Mouse (Mus musculus): Measurements from ENCODE around the gene Rpl3.

Rpl3 gene

DNA sequence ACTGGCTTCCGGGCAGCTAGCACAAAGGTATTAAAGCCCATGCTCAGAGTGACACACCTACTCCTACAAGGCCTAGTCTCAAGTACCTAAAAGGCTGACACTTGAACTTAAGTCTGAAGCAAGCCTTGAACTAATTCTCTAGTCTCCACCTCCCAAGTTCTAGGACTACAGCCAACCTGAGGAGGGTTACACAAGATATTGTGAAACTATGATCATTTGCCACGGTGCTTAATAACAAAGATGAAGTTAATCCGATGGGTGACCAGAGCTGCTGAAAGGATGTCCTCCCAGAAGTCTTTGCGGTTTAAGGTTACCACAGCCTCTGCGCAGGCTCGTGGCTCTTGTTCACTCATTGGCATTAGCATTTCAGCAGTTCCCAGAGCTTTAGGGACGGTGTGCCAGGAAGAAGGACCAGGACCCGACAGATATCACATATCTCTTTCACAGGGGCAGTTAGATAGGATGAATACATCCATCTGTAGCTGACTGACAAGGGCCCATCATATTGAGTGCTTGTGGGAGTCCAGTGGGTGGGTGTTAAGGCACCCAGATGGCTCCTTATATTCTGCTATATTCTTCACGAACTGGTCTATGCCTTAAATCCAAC is 4.2 kb downstream of the Rpl3 start:
- DNase-seq (ENCODE audit: low spot score in 2 of 2): no peak

DNA sequence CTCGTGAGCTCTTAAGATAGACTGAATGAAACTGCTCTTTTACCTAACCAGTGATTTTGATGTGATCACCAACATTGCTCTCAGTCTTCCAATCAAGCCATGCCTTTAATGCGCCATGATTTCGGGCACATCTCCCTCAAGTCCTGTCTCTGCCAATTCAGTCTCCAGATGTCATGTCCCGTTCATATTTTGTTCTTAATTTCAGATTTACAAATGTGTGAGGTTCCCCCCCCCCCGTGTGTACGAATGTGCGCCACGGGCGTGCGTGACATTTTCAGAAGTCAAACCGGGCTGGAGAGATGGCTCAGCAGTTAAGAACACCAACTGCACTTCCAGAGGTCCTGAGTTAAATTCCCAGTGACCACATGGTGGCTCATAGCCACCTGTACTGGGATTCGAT is 7.9 kb downstream of the Rpl3 start:
- no peak for DNase-seq (ENCODE audit: low spot score in 2 of 2)

- DNase-seq (ENCODE audit: low spot score in 2 of 2): peak; percentile 97 to 98
Observed at GRCm38 (mm10) chr15:80083276-80083731, 8.4 kb downstream of the Rpl3 start.

DNA sequence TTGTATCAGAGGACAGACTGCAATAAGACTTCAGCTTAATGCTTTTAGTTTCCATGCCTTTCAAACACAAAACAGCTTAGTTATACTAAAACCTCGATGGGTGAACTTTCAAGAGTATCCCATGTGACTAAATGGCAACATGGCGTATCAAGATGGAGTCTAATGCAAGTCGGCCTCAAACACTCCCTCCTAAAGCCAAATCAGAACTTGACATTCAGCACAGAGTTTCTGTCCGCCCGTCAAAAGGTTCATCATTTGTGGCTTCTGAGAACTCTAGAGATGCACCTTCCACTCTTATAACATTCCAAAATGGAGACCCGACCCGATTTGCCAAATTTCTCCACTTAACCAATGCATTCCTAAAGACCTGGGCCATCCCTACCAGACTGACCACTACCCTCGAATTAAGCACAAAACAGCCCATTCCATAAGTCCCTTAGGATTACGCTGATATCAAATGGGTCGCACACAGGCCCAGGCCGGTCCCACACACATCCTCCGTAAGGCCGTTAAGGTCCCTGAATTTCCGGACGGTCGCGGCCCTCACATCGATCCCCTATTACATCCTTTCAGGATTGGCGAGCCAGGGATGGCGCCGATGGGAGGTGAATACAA is 8.9 kb downstream of the Rpl3 start:
- no peak for DNase-seq (ENCODE audit: low spot score in 2 of 2)

DNA sequence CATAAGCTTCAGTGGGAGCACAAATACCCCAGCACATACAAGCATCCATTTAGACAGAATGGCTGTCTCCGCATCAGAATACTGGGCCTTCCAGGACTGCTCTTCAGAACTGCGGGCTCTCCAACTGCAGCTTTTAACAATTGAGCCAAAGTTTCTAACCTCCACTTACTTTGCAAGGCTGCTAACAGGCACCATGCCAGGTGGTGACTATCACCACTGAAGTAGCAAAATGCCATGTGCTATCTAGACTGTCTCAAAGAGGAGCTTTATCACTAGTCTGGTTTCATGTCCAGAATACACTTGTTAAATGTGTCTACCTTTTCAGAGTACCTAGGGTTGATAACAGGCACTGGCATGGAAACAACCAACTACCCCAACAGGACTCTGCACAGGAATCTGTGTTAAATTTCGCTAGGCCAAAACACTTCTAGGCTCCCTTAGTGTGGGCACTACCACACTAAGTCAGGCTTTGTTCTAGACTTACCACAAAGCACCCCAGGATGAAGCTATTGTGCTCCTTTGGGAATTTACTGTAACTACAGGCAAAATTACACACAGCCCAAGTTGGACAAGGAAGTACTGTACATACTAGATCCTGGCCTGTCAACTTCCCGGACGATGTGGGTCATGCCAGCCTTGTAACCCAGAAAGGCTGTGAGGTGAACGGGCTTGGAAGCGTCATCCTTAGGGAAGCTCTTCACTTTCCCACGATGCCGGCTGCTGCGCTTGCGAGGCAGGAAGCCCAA is 9.7 kb downstream of the Rpl3 start:
- DNase-seq (ENCODE audit: low spot score in 2 of 2): no peak

DNA sequence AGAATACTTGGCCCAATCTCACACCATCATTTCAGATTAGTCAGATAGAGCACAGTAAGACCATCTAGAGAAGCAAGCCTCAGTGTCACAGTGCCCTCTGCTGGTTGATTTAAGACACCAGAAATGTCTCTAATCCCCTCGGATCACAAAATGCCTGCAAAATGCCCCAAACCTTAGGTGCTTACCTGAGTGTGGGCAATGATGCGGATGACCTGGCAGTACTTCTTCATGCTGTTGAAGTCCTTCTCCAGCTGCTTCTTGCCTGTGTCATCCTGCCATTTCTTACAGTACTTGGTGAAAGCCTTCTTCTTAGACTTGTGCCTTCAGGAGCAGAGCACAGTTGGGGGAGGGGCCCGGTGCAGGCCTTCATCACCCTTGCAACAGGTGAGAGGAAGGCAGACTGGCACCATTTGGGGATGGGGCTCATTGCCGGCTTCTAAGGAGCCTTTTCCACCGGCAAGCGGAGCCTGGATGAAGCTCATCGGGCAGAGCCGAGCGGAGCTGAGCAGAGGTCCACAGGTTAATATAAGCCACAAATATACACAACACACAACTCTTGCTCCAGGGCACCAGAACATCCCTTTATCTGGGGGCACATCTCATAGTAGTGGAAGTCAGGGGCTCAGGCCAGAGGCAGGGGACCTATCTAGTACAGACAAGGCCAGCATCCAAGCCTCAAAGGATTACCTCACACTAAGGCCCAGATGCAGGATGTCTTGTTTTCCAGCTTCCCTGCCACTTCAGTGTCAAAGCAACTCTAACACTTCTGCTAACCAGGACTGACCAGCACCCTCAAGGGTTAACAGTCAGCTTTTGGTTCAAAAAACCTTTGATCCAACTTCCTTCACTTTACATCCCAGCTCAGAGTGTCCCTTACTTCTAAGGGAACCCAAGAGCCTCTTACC is 10.7 kb downstream of the Rpl3 start:
- no peak for DNase-seq (ENCODE audit: low spot score in 2 of 2)

DNA sequence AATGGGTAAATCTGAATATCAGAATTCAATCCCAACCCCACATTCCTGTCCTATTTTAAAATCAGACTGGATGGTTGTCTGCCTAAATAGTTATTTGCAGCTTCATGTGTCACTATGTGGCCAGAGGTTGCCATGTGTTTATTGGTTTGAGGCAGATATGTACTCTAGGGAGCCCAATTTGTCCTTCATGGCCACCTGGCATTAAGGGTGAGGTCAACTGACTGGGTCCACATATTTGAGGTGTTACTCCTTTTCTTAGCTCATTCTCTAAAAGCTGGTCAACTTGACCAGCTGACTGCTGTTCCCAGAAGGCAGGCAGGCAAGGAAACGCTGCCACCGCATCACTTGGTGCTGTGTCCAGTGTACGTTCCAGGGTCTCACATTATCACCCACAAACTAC is 11.7 kb downstream of the Rpl3 start:
- no peak for DNase-seq (ENCODE audit: low spot score in 2 of 2)

GRCm38 (mm10) chr15:80079129-80079668 is 12.5 kb downstream of the Rpl3 start:
- DNase-seq (ENCODE audit: low spot score in 2 of 2): no peak

DNA sequence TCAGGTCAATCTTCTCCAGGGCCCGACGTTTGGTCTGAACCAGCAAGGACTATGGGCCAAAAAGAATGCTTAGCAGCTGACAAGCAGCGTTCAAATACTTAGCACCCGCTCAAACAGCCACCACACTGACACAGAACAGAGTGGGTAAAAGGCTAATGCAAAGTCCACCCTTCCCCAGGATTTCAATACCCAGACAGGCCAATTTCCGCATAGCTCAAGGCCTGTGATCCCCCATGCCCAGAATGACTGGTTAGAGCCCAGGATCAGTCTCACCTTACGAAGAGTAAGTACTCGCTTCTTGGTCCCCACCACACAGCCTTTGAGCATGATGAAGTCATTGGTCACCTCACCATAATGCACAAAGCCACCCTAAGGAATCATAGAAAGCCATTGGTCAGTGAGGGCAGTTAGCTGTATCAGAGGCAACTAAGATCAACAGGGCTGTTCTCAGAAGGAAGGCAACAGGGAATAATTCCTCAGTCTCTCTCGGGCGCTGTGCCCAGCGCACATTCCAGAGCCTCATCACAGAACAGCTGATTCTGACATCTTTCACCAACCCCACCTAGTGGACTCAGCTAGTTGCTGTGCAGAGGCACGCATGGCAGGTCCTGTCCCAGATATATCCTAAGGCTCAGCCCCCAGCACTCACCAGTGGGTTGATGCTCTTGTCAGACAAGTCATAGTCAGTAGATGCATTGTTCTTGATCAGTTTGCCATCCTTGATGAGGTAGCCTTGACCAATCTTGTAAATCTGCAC is 13.4 kb downstream of the Rpl3 start:
- no peak for DNase-seq (ENCODE audit: low spot score in 2 of 2)

GRCm38 (mm10) chr15:80076338-80077136 is 15.1 kb downstream of the Rpl3 start:
- no peak for DNase-seq (ENCODE audit: low spot score in 2 of 2)

- no peak for DNase-seq (ENCODE audit: low spot score in 2 of 2)
Observed at GRCm38 (mm10) chr15:80075733-80076337, 15.8 kb downstream of the Rpl3 start.

DNA sequence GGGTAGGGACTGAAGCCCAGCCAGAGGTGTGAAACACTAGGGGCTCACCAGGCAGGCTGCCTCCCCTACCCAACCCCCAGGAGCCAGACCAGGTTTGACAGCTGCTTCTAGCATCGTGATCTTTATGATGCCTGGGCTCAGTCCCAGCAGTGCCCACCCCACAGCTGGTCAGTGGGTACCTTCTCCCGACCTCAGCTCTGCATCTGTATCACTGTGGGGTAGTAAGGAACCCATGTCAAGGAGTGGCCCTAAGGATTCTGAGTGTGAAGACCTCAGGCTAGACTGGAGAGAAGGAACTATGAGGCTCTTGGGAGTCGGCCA is 16.3 kb downstream of the Rpl3 start:
- DNase-seq (ENCODE audit: low spot score in 2 of 2): no peak

- no peak for DNase-seq (ENCODE audit: low spot score in 2 of 2)
Observed at GRCm38 (mm10) chr15:80074663-80075373, 16.9 kb downstream of the Rpl3 start.

- no peak for DNase-seq (ENCODE audit: low spot score in 2 of 2)
Observed at GRCm38 (mm10) chr15:80073256-80073621, 18.4 kb downstream of the Rpl3 start.

- DNase-seq (ENCODE audit: low spot score in 2 of 2): no peak
Observed at GRCm38 (mm10) chr15:80072579-80073255, 19.0 kb downstream of the Rpl3 start.

DNA sequence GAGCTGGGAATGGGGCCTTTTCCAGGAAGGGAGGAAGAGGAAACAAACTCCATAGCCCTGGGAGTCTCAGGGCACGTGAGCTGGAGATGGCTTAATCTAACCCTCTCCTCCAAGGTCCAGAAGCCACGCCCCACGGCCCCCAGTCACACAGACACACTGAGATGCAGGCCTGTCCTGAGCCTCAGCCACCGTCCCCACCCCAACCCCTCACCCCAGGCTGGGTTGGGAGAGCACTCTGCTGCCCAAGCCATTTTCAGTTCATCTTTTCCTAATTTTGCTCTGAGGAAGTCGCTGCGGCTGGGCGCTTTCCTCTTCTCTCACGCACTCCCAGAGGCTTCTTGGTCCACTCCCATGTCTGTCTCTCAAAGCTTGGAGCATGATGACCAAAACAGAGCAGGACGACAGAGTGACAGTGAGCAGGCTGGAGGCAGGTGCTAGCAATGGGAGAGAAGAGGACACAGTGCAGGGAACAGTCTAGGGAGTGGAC is 19.7 kb downstream of the Rpl3 start:
- DNase-seq (ENCODE audit: low spot score in 2 of 2): no peak

GRCm38 (mm10) chr15:80070095-80070644 is 21.5 kb downstream of the Rpl3 start:
- DNase-seq (ENCODE audit: low spot score in 2 of 2): no peak

DNA sequence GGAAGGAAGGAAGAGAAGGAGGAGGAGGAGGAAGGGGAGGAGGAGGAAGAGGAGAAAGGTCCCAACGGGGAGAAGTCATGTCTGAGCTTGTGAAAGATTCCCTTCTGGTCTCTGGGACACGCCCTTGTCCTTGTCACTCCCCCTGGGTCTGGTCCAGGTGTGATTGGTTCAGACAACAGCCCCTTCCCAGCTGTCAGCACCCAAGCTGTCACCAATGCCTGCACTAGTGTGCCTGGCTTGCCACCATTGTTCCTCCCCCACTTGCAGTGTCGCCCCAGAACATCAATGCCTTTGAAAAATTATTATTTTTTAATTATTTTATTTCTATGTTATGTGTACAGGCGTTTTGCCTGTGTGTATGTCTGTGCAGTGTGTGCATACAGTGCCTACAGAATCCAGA is 22.5 kb downstream of the Rpl3 start:
- DNase-seq (ENCODE audit: low spot score in 2 of 2): no peak
